Mouse (Mus musculus): ENCODE data around the gene Necab2. TPM values are rescaled to one million over a fixed set of nuclear protein-coding genes. Genes with fewer than 3 reads are reported as not detected.

The Necab2 gene
- polyA plus RNA-seq, 1 experiment from 2014 or later = not detected

GRCm38 (mm10) chr8:119499836-119500235 lies 53.3 kb downstream of the Necab2 start:
- H3K9ac ChIP-seq (replicated peaks) = no peak overlapping the region
- 0 out of 2 replicates have a peak, but pooled peaks cover 4% of the 10 kb centered on the region for H3K27me3 ChIP-seq (ENCODE audit: insufficient read depth, low read length)
- no peak for ATAC-seq
- 71% methylated on average over 2 of the region's 2 CpGs for WGBS (ENCODE audit: insufficient replicate concordance)
- H3K4me3 ChIP-seq (ENCODE audit: low read depth, low read length) = no peak overlapping the region
- H3K9me3 ChIP-seq (ENCODE audit: low read length) = no peaks in the 10 kb centered on the region
- TF ChIP-seq EP300 (IDR thresholded peaks at IDR 0.05; ENCODE audit: low read depth) (no peak), CTCF (IDR thresholded peaks at IDR 0.05; ENCODE audit: low read depth) (no peak)
- H3K4me1 ChIP-seq (ENCODE audit: insufficient read depth) = no peaks in the 10 kb centered on the region
- DNase-seq = no peak
- H3K36me3 ChIP-seq (replicated peaks; ENCODE audit: insufficient read depth, low read length) = no peaks in the 10 kb centered on the region
- H3K27ac ChIP-seq (ENCODE audit: low read depth) = no peak overlapping the region
- H3K4me2 ChIP-seq (ENCODE audit: low read depth, low read length) = no peak overlapping the region

GRCm38 (mm10) chr8:119501598-119501997 lies 55.1 kb downstream of the Necab2 start, which contains the start of gene Slc38a8:
TSS of gene Slc38a8 (minus strand) at chr8:119501698.
- TF ChIP-seq CTCF (IDR thresholded peaks at IDR 0.05; ENCODE audit: low read depth) (no peak), EP300 (IDR thresholded peaks at IDR 0.05; ENCODE audit: low read depth) (no peak)
- H3K27ac ChIP-seq (ENCODE audit: low read depth) = no peak within 1 kb of the TSS

GRCm38 (mm10) chr8:119502111-119502510 lies 55.6 kb downstream of the Necab2 start:
- 33% methylated on average over 4 of the region's 4 CpGs for WGBS (ENCODE audit: insufficient replicate concordance)
- H3K4me1 ChIP-seq (ENCODE audit: insufficient read depth) = no peaks in the 10 kb centered on the region
- H3K4me3 ChIP-seq (ENCODE audit: low read depth, low read length) = no peak overlapping the region
- H3K36me3 ChIP-seq (replicated peaks; ENCODE audit: insufficient read depth, low read length) = peaks cover 8% of the 10 kb centered on the region
- no peak overlapping the region for H3K4me2 ChIP-seq (ENCODE audit: low read depth, low read length)
- no peak overlapping the region for H3K9ac ChIP-seq (replicated peaks)
- no peak overlapping the region for H3K27ac ChIP-seq (ENCODE audit: low read depth)
- no peak for TF ChIP-seq EP300 (IDR thresholded peaks at IDR 0.05; ENCODE audit: low read depth)
- 0 out of 2 replicates have a peak, but pooled peaks cover 4% of the 10 kb centered on the region for H3K27me3 ChIP-seq (ENCODE audit: insufficient read depth, low read length)
- H3K9me3 ChIP-seq (ENCODE audit: low read length) = no peaks in the 10 kb centered on the region
- ATAC-seq = no peak
- no peak for DNase-seq

More at GRCm38 (mm10) chr8:119501598-119501997, 55.1 kb downstream of the Necab2 start, which contains the start of gene Slc38a8:
- ATAC-seq = no peak
- H3K4me3 ChIP-seq (ENCODE audit: low read depth, low read length) = no peak within 1 kb of the TSS
- no peak within 1 kb of the TSS for H3K9ac ChIP-seq (replicated peaks)
- H3K4me2 ChIP-seq (ENCODE audit: low read depth, low read length) = no peak within 1 kb of the TSS
- no peaks in the 10 kb centered on the region for H3K4me1 ChIP-seq (ENCODE audit: insufficient read depth)
- 47% methylated on average over 5 of the region's 5 CpGs for WGBS (ENCODE audit: insufficient replicate concordance)
- H3K9me3 ChIP-seq (ENCODE audit: low read length) = no peaks in the 10 kb centered on the region
- H3K27me3 ChIP-seq (ENCODE audit: insufficient read depth, low read length) = 0 out of 2 replicates have a peak, but pooled peaks cover 4% of the 10 kb centered on the region
- DNase-seq = no peak
- peaks cover 7% of the 10 kb centered on the region for H3K36me3 ChIP-seq (replicated peaks; ENCODE audit: insufficient read depth, low read length)

- Histone ChIP-seq H3K4me1 (ENCODE audit: insufficient read depth) (no peaks in the 10 kb centered on the region), H3K9me3 (ENCODE audit: low read length) (no peaks in the 10 kb centered on the region), H3K9ac (replicated peaks) (no peak overlapping the region), H3K27ac (ENCODE audit: low read depth) (no peak overlapping the region), H3K36me3 (replicated peaks; ENCODE audit: insufficient read depth, low read length) (peaks cover 18% of the 10 kb centered on the region), H3K4me2 (ENCODE audit: low read depth, low read length) (no peak overlapping the region), H3K4me3 (ENCODE audit: low read depth, low read length) (no peak overlapping the region), H3K27me3 (ENCODE audit: insufficient read depth, low read length) (0 out of 2 replicates have a peak, but pooled peaks cover 4% of the 10 kb centered on the region)
- 66% methylated on average over 10 of the region's 10 CpGs for WGBS (ENCODE audit: insufficient replicate concordance)
- ATAC-seq (no peak), DNase-seq (no peak)
- TF ChIP-seq CTCF (IDR thresholded peaks at IDR 0.05; ENCODE audit: low read depth) = no peak
- no peak for TF ChIP-seq EP300 (IDR thresholded peaks at IDR 0.05; ENCODE audit: low read depth)
Observed at GRCm38 (mm10) chr8:119503191-119503767, 56.8 kb downstream of the Necab2 start.

- DNase-seq (no peak), ATAC-seq (no peak)
- Histone ChIP-seq H3K9me3 (ENCODE audit: low read length) (no peaks in the 10 kb centered on the region), H3K4me3 (ENCODE audit: low read depth, low read length) (no peak overlapping the region), H3K27ac (ENCODE audit: low read depth) (no peak overlapping the region), H3K27me3 (ENCODE audit: insufficient read depth, low read length) (0 out of 2 replicates have a peak, but pooled peaks cover 4% of the 10 kb centered on the region), H3K4me2 (ENCODE audit: low read depth, low read length) (no peak overlapping the region), H3K9ac (replicated peaks) (no peak overlapping the region), H3K4me1 (ENCODE audit: insufficient read depth) (no peaks in the 10 kb centered on the region), H3K36me3 (replicated peaks; ENCODE audit: insufficient read depth, low read length) (peaks cover 40% of the 10 kb centered on the region)
- TF ChIP-seq EP300 (IDR thresholded peaks at IDR 0.05; ENCODE audit: low read depth) = no peak
- TF ChIP-seq CTCF (IDR thresholded peaks at IDR 0.05; ENCODE audit: low read depth) = no peak
- 48% methylated on average over 9 of the region's 9 CpGs for WGBS (ENCODE audit: insufficient replicate concordance)
Observed at GRCm38 (mm10) chr8:119505488-119505887, 59.0 kb downstream of the Necab2 start.

- Histone ChIP-seq H3K9me3 (ENCODE audit: low read length) (no peaks in the 10 kb centered on the region), H3K36me3 (replicated peaks; ENCODE audit: insufficient read depth, low read length) (peaks cover 46% of the 10 kb centered on the region), H3K4me2 (ENCODE audit: low read depth, low read length) (no peak overlapping the region), H3K4me3 (ENCODE audit: low read depth, low read length) (no peak overlapping the region), H3K9ac (replicated peaks) (no peak overlapping the region), H3K27ac (ENCODE audit: low read depth) (no peak overlapping the region), H3K27me3 (ENCODE audit: insufficient read depth, low read length) (0 out of 2 replicates have a peak, but pooled peaks cover 4% of the 10 kb centered on the region), H3K4me1 (ENCODE audit: insufficient read depth) (no peaks in the 10 kb centered on the region)
- TF ChIP-seq EP300 (IDR thresholded peaks at IDR 0.05; ENCODE audit: low read depth) = no peak
- no peak for TF ChIP-seq CTCF (IDR thresholded peaks at IDR 0.05; ENCODE audit: low read depth)
- 63% methylated on average over 8 of the region's 8 CpGs for WGBS (ENCODE audit: insufficient replicate concordance)
- no peak for DNase-seq
- ATAC-seq = no peak
Observed at GRCm38 (mm10) chr8:119506106-119506505, 59.6 kb downstream of the Necab2 start.

Data from liver, postnatal 0 days (tissue).